Mouse (Mus musculus): ENCODE data around the gene Angptl4. TPM values are rescaled to one million over a fixed set of nuclear protein-coding genes. Genes with fewer than 3 reads are reported as not detected.
"Not testable (repeated sequence)": the region's sequence is repeated elsewhere in the genome, so short reads cannot be mapped to it uniquely, and the experiment has no call there.

Angptl4 gene
- 22.5 and 25.1 TPM in 2 replicates for polyA plus RNA-seq (2014; fragmentation: Nextera tagmentation; extraction: Ambion mirVana)

DNA sequence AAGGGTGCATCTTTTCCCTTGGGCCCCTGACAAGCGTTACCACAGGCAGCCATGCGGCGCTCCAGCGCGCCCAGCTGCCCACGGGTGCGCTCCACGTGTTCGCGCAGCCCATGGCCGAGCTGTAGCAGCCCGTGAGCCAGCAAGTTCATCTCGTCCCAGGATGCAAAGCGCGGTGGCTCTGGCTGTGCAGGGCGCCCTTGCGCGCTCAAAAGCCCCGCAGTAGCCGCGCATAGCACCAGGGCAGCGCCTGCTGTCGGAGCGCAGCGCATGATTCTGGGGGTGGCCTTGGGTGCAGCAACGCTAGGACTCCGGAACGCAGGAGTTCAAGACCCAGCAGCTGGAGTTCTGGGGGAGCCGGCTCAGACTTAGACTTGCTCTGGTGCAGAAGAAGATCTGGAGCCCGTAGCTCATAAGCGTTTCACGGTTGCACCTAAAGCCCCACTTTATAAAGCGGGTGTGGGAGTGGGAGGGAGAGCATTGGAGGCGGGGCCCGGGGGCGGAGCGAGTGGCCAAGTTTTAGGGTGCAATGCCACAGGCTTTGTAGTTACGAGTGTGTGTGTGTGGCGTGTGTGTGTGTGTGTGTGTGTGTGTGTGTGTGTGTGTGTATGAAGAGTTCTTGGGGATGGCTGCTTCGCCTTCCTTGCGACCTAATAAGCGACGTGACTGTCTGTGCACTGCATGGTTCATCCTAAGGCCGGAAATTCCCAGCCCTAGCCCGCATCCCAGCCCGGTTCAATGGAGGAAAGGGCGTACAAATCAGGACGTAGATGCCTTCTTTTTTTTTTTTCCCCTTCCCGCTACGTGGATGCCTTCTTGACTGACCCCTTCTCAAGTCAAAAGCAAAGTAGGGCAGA, at the start of gene Angptl4:
Gene Angptl4, minus strand, starts transcription at position 707 of the 854 bp plus-strand sequence.
- H3K27ac ChIP-seq (ENCODE audit: low read length): peak within 1 kb of the TSS; percentile 89
- peak within 1 kb of the TSS; percentile 89 for H3K4me2 ChIP-seq (replicated peaks; ENCODE audit: low read depth, low read length)
- H3K36me3 ChIP-seq (ENCODE audit: control insufficient read depth, insufficient read depth, low read length): peaks cover 8% of the 10 kb centered on the region; the same call in 1 of the 2 replicates
- peak within 1 kb of the TSS; percentile 42 for H3K4me3 ChIP-seq (ENCODE audit: low read depth, low read length)
- peak; percentile 61 for ATAC-seq (ENCODE audit: insufficient number of reproducible peaks, insufficient read depth, low FRiP score, low read depth)
- peak within 1 kb of the TSS; percentile 48; the same call in 1 of the 2 replicates for H3K9ac ChIP-seq (replicated peaks; ENCODE audit: low read depth, low read length)
- no peaks in the 10 kb centered on the region for H3K27me3 ChIP-seq (ENCODE audit: control insufficient read depth, insufficient read depth, low read length)
- H3K9me3 ChIP-seq (ENCODE audit: control insufficient read depth, low read depth, low read length): no peaks in the 10 kb centered on the region
- WGBS: 2% methylated on average over 50 of the region's 50 CpGs
- peaks cover 38% of the 10 kb centered on the region for H3K4me1 ChIP-seq (ENCODE audit: control insufficient read depth, insufficient read depth, low read length)

- WGBS: 90% methylated on average over 10 of the region's 10 CpGs
- peaks cover 41% of the 10 kb centered on the region for H3K36me3 ChIP-seq (ENCODE audit: control insufficient read depth, insufficient read depth, low read length)
- no peaks in the 10 kb centered on the region for H3K9me3 ChIP-seq (ENCODE audit: control insufficient read depth, low read depth, low read length)
- ATAC-seq (ENCODE audit: insufficient number of reproducible peaks, insufficient read depth, low FRiP score, low read depth): no peak
- H3K4me3 ChIP-seq (ENCODE audit: low read depth, low read length): no peak overlapping the region
- H3K27me3 ChIP-seq (ENCODE audit: control insufficient read depth, insufficient read depth, low read length): no peaks in the 10 kb centered on the region
- H3K9ac ChIP-seq (replicated peaks; ENCODE audit: low read depth, low read length): no peak overlapping the region
- peaks cover 3% of the 10 kb centered on the region; the same call in 1 of the 2 replicates for H3K4me1 ChIP-seq (ENCODE audit: control insufficient read depth, insufficient read depth, low read length)
- H3K4me2 ChIP-seq (replicated peaks; ENCODE audit: low read depth, low read length): no peak overlapping the region
- no peak overlapping the region for H3K27ac ChIP-seq (ENCODE audit: low read length)
Observed at GRCm38 (mm10) chr17:33829561-33829960, 47.9 kb upstream of the Angptl4 start.

- ATAC-seq (ENCODE audit: insufficient number of reproducible peaks, insufficient read depth, low FRiP score, low read depth): no peak
- 57% methylated on average over 2 of the region's 2 CpGs for WGBS
- Histone ChIP-seq H3K9ac (replicated peaks; ENCODE audit: low read depth, low read length) (no peak overlapping the region), H3K4me2 (replicated peaks; ENCODE audit: low read depth, low read length) (no peak overlapping the region), H3K4me1 (ENCODE audit: control insufficient read depth, insufficient read depth, low read length) (peaks cover 3% of the 10 kb centered on the region; the same call in 1 of the 2 replicates), H3K27ac (ENCODE audit: low read length) (no peak overlapping the region), H3K27me3 (ENCODE audit: control insufficient read depth, insufficient read depth, low read length) (no peaks in the 10 kb centered on the region), H3K36me3 (ENCODE audit: control insufficient read depth, insufficient read depth, low read length) (peaks cover 36% of the 10 kb centered on the region), H3K9me3 (ENCODE audit: control insufficient read depth, low read depth, low read length) (no peaks in the 10 kb centered on the region), H3K4me3 (ENCODE audit: low read depth, low read length) (no peak overlapping the region)
Observed at GRCm38 (mm10) chr17:33828892-33829291, 47.3 kb upstream of the Angptl4 start.

GRCm38 (mm10) chr17:33826850-33827249, 45.2 kb upstream of the Angptl4 start:
- Histone ChIP-seq H3K9me3 (ENCODE audit: control insufficient read depth, low read depth, low read length) (no peaks in the 10 kb centered on the region), H3K4me2 (replicated peaks; ENCODE audit: low read depth, low read length) (no peak overlapping the region), H3K27ac (ENCODE audit: low read length) (no peak overlapping the region), H3K27me3 (ENCODE audit: control insufficient read depth, insufficient read depth, low read length) (no peaks in the 10 kb centered on the region), H3K9ac (replicated peaks; ENCODE audit: low read depth, low read length) (no peak overlapping the region), H3K4me1 (ENCODE audit: control insufficient read depth, insufficient read depth, low read length) (peaks cover 12% of the 10 kb centered on the region), H3K4me3 (ENCODE audit: low read depth, low read length) (no peak overlapping the region), H3K36me3 (ENCODE audit: control insufficient read depth, insufficient read depth, low read length) (peaks cover 30% of the 10 kb centered on the region)
- WGBS: 0% methylated on average over 3 of the region's 3 CpGs
- ATAC-seq (ENCODE audit: insufficient number of reproducible peaks, insufficient read depth, low FRiP score, low read depth): no peak

GRCm38 (mm10) chr17:33825462-33825861, 43.8 kb upstream of the Angptl4 start:
- Histone ChIP-seq H3K27me3 (ENCODE audit: control insufficient read depth, insufficient read depth, low read length) (no peaks in the 10 kb centered on the region), H3K36me3 (ENCODE audit: control insufficient read depth, insufficient read depth, low read length) (peaks cover 34% of the 10 kb centered on the region), H3K9ac (replicated peaks; ENCODE audit: low read depth, low read length) (peak overlapping the region; percentile 85), H3K4me3 (ENCODE audit: low read depth, low read length) (peak overlapping the region; percentile 69), H3K4me2 (replicated peaks; ENCODE audit: low read depth, low read length) (peak overlapping the region; percentile 63), H3K9me3 (ENCODE audit: control insufficient read depth, low read depth, low read length) (no peaks in the 10 kb centered on the region), H3K4me1 (ENCODE audit: control insufficient read depth, insufficient read depth, low read length) (peaks cover 12% of the 10 kb centered on the region), H3K27ac (ENCODE audit: low read length) (no peak overlapping the region)
- WGBS: 85% methylated on average over 8 of the region's 8 CpGs
- ATAC-seq (ENCODE audit: insufficient number of reproducible peaks, insufficient read depth, low FRiP score, low read depth): no peak

DNA sequence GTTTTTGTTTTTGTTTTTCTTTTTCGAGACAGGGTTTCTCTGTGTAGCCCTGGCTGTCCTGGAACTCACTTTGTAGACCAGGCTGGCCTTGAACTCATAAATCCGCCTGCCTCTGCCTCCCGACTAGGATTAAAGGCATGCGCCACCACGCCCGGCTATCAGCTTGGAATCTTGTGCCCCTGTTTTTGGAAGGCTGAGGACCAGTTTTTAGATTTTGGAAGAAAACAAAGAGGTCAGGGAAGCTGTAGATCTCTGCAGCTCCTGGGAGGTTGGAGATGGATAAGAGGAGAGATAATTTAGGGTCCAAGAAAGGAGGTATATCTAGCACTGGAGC, 43.3 kb upstream of the Angptl4 start:
- H3K4me1 ChIP-seq (ENCODE audit: control insufficient read depth, insufficient read depth, low read length): peaks cover 12% of the 10 kb centered on the region
- 5% methylated on average over 6 of the region's 6 CpGs for WGBS
- H3K4me3 ChIP-seq (ENCODE audit: low read depth, low read length): peak overlapping the region; percentile 69
- peak overlapping the region; percentile 85 for H3K9ac ChIP-seq (replicated peaks; ENCODE audit: low read depth, low read length)
- H3K27ac ChIP-seq (ENCODE audit: low read length): peak overlapping the region; percentile 86; the same call in 1 of the 2 replicates
- H3K9me3 ChIP-seq (ENCODE audit: control insufficient read depth, low read depth, low read length); H3K27me3 ChIP-seq (ENCODE audit: control insufficient read depth, insufficient read depth, low read length); ATAC-seq (ENCODE audit: insufficient number of reproducible peaks, insufficient read depth, low FRiP score, low read depth): not testable (repeated sequence)
- H3K36me3 ChIP-seq (ENCODE audit: control insufficient read depth, insufficient read depth, low read length): peaks cover 34% of the 10 kb centered on the region
- H3K4me2 ChIP-seq (replicated peaks; ENCODE audit: low read depth, low read length): peak overlapping the region; percentile 63

GRCm38 (mm10) chr17:33824084-33824996, 42.7 kb upstream of the Angptl4 start, which contains the start of the genes Rps28 and Ndufa7:
Gene Rps28 (minus strand): TSS chr17:33824562.
Gene Ndufa7 (plus strand): TSS chr17:33824572.
- WGBS: under 1% methylated on average over 51 of the region's 51 CpGs
- Histone ChIP-seq H3K36me3 (ENCODE audit: control insufficient read depth, insufficient read depth, low read length) (peaks cover 30% of the 10 kb centered on the region), H3K9me3 (ENCODE audit: control insufficient read depth, low read depth, low read length) (no peaks in the 10 kb centered on the region), H3K27ac (ENCODE audit: low read length) (peak within 1 kb of the TSS; percentile 86; the same call in 1 of the 2 replicates), H3K4me1 (ENCODE audit: control insufficient read depth, insufficient read depth, low read length) (peaks cover 12% of the 10 kb centered on the region), H3K4me2 (replicated peaks; ENCODE audit: low read depth, low read length) (peak within 1 kb of the TSS; percentile 92), H3K27me3 (ENCODE audit: control insufficient read depth, insufficient read depth, low read length) (no peaks in the 10 kb centered on the region), H3K4me3 (ENCODE audit: low read depth, low read length) (peak within 1 kb of the TSS; percentile 69), H3K9ac (replicated peaks; ENCODE audit: low read depth, low read length) (peak within 1 kb of the TSS; percentile 85)
- peak; percentile 94 for ATAC-seq (ENCODE audit: insufficient number of reproducible peaks, insufficient read depth, low FRiP score, low read depth)

- H3K36me3 ChIP-seq (ENCODE audit: control insufficient read depth, insufficient read depth, low read length): peaks cover 35% of the 10 kb centered on the region
- H3K4me3 ChIP-seq (ENCODE audit: low read depth, low read length): peak overlapping the region; percentile 69
- H3K4me1 ChIP-seq (ENCODE audit: control insufficient read depth, insufficient read depth, low read length): peaks cover 13% of the 10 kb centered on the region
- WGBS: 77% methylated on average over 8 of the region's 8 CpGs
- ATAC-seq (ENCODE audit: insufficient number of reproducible peaks, insufficient read depth, low FRiP score, low read depth); H3K9me3 ChIP-seq (ENCODE audit: control insufficient read depth, low read depth, low read length); H3K27me3 ChIP-seq (ENCODE audit: control insufficient read depth, insufficient read depth, low read length): not testable (repeated sequence)
- peak overlapping the region; percentile 92 for H3K4me2 ChIP-seq (replicated peaks; ENCODE audit: low read depth, low read length)
- peak overlapping the region; percentile 12; the same call in 1 of the 2 replicates for H3K27ac ChIP-seq (ENCODE audit: low read length)
- H3K9ac ChIP-seq (replicated peaks; ENCODE audit: low read depth, low read length): peak overlapping the region; percentile 83
Observed at GRCm38 (mm10) chr17:33823171-33823570, 41.5 kb upstream of the Angptl4 start.
